Mouse (Mus musculus) spleen, adult 2 months (tissue): Measurements from ENCODE around the gene Ly6g6e.

Source experiments
- CTCF ChIP-seq: fragments of 200-500 bp; IDR thresholded peaks from 2 replicates; pipeline ENCODE4 v1.5.1; 2011; ENCODE audit warnings: mild to moderate bottlenecking, inconsistent platforms; ENCODE audit not compliant: insufficient read depth, insufficient read length, insufficient replicate concordance; ENCODE audit errors: extremely low read depth
- POLR2A ChIP-seq: fragments of 200-500 bp; IDR thresholded peaks from 2 replicates; pipeline ENCODE4 v1.6.1; 2011; ENCODE audit warnings: low read depth, low read length, inconsistent platforms

DNA sequence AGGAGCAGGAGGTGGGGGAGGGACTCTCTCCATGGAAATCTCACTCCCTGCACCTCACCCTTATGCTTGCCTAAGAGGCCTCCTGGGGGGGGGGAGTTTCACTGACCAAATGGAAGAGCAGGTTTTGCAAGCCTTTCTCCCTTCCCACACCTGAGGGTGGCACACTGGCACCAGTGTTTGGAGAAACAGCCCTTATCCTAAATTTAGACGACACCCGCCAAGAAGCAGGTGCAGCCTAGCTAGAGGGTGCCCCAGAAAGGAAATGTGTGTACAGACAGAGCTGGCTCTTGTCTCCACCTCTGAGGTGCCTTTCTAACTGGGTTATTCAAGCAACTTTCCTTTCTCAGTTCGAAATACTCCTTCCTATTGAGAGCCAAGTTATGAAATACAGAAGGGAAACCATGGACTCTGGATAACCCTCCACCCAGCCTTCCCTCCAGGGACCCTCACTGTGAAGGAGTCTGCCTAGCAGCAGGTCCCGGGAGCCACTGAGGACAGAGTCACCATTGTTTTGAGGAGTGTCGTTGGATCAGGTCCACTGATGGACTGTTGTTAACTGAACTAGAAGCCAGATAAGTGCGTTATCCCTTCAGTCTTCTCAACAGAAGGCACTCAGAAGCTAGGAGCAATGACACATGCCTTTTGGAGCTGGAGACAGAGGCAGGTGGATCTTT, 6.0 kb upstream of the Ly6g6e start:
- TF ChIP-seq CTCF, result no peak
- TF ChIP-seq POLR2A, result no peak
